Mouse (Mus musculus) hindbrain, postnatal 0 days (tissue): ENCODE measurements around the gene Epc2. TPM values are rescaled to one million over a fixed set of nuclear protein-coding genes. Genes with fewer than 3 reads are reported as not detected.
A peak's percentile ranks its signal among the peaks of the same experiment; 100 is the strongest.

Source experiments
- ATAC-seq: fragments of 200-750 bp; cut with Nextera tagmentation; 2 replicates; pipeline ENCODE4 v1.8.0; 2017; ENCODE audit warnings: mild to moderate bottlenecking, moderate TSS enrichment, moderate library complexity
- DNase-seq: peaks from one replicate; pipeline ENCODE4 v3.0.0-alpha.2; 2015; ENCODE audit warnings: low spot score
- H3K27ac ChIP-seq: fragments of 300-500 bp; sonication (generic); 2 replicates; pipeline ENCODE4 v1.5.1; 2014; ENCODE audit warnings: mild to moderate bottlenecking
- H3K27me3 ChIP-seq: fragments of 300-500 bp; sonication (generic); 2 replicates; pipeline ENCODE4 v1.6.1; 2014; ENCODE audit warnings: low read length, mixed read lengths; ENCODE audit not compliant: insufficient read depth
- H3K36me3 ChIP-seq: fragments of 300-500 bp; sonication (generic); 2 replicates; pipeline ENCODE4 v1.6.1; 2014; ENCODE audit warnings: low read length, mixed read lengths; ENCODE audit not compliant: insufficient read depth
- H3K4me1 ChIP-seq: fragments of 300-500 bp; sonication (generic); 2 replicates; pipeline ENCODE4 v1.6.1; 2014; ENCODE audit warnings: antibody characterized with exemption, low read length, mixed read lengths; ENCODE audit not compliant: insufficient read depth
- H3K4me2 ChIP-seq: fragments of 300-500 bp; sonication (generic); 2 replicates; pipeline ENCODE4 v1.6.1; 2014; ENCODE audit warnings: low read depth, mild to moderate bottlenecking, low read length, moderate library complexity, mixed read lengths
- H3K4me3 ChIP-seq: fragments of 300-500 bp; sonication (generic); 2 replicates; pipeline ENCODE4 v1.5.1; 2014; ENCODE audit warnings: low read length
- H3K9ac ChIP-seq: fragments of 300-500 bp; sonication (generic); replicated peaks from 2 replicates; pipeline ENCODE4 v1.6.1; 2014; ENCODE audit warnings: mild to moderate bottlenecking, low read length, moderate library complexity, mixed read lengths
- H3K9me3 ChIP-seq: fragments of 300-500 bp; sonication (generic); 2 replicates; pipeline ENCODE4 v1.6.1; 2016; ENCODE audit warnings: low read length, mixed read lengths
- CTCF ChIP-seq: IDR thresholded peaks from 2 replicates; pipeline ENCODE4 v1.5.1; 2016; ENCODE audit warnings: antibody characterized with exemption, control low read depth, low read depth
- WGBS: fragments of 180-500 bp; shearing (Covaris S2); extraction: QIAGEN DNeasy Blood & Tissue Kit; methylation state at CpG from one replicate; pipeline ENCODE4 v1.1.7; 2014; 5-methylcytosine and 5-hydroxymethylcytosine counted together
- polyA plus RNA-seq: library from polyadenylated mRNA; unstranded; fragments of >200 nt; fragmentation: Nextera tagmentation; extraction: Ambion mirVana; gene quantifications from 2 replicates; pipeline ENCODE4 v1.2.1, GENCODE M21; 2015
- total RNA-seq: library from RNA; depleted of rRNA; stranded (reverse); fragments of >200 nt; gene quantifications from 2 replicates; pipeline ENCODE4 v1.2.3, GENCODE M21; 2014; rRNA removed

Gene Epc2
- total and polyA plus RNA-seq, 2 experiments from 2014 or later: 7.8 to 28.6 TPM

DNA sequence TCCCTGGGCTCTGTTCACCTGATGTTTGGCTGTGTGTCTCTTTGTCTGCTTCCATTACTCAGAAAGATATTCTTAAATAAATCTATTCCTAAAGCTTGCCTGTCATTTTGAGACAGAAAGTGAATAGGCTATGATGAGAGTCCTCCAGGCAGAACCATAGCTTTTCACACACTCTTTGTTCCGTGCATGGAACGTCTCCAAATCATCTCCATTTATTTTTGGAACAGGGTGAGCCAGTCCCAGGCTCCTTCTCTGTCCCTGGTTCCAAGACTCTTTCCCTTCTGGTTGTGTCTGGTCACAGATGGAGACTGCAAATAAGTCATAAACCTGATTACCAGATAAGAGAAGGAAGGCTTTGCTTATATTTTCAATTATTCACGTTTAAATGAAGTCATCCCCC, 145.0 kb downstream of the Epc2 start:
- DNase-seq: no peak

DNA sequence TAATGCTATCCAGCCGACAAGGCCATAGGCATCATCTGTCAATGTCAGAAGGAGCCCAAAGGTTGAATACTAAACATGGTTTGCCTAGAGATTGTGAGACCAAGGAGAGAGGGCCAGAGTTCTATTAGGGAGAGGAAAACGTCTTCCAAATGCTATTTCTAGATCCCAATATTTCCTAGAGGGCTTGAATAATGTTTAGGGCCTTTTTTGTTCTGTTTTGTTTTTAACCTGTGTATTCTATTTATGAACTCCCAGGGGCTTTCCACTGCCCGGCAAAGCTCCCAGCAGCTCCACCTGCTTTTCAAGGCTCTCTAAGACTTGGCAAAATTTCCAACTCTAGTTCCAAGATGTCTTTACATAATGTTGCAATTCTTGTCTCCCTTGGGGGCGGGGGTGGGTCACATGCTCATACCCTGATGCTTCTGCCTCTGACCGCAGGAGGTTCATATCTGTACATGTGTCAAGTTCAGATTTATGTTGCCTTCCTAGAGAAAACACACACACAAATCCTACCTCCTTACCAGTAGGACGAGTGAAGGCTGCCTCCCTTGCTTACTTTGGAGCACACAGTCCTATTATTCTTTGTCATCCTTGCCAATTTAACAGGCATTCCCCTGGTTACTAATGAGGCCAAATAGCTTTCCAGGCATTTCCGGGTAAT, 148.9 kb downstream of the Epc2 start:
- WGBS: 33% methylated on average over 7 of the region's 7 CpGs
- no peak overlapping the region for H3K27ac ChIP-seq
- no peaks in the 10 kb centered on the region for H3K36me3 ChIP-seq
- no peaks in the 10 kb centered on the region for H3K9me3 ChIP-seq
- DNase-seq (peak; percentile 36), ATAC-seq (no peak)
- no peak overlapping the region for H3K4me3 ChIP-seq
- TF ChIP-seq CTCF: no peak
- no peak overlapping the region for H3K4me2 ChIP-seq
- no peaks in the 10 kb centered on the region for H3K27me3 ChIP-seq
- H3K4me1 ChIP-seq: peaks cover 8% of the 10 kb centered on the region; the same call in 1 of the 2 replicates
- no peak overlapping the region for H3K9ac ChIP-seq

More for the DNA sequence above, 145.0 kb downstream of the Epc2 start:
- no peak for ATAC-seq
- no peak overlapping the region for H3K9ac ChIP-seq
- no peaks in the 10 kb centered on the region for H3K36me3 ChIP-seq
- H3K4me2 ChIP-seq: no peak overlapping the region
- no peak overlapping the region for H3K27ac ChIP-seq
- no peak for TF ChIP-seq CTCF
- no peaks in the 10 kb centered on the region for H3K9me3 ChIP-seq
- H3K27me3 ChIP-seq: no peaks in the 10 kb centered on the region
- 70% methylated on average over 3 of the region's 3 CpGs for WGBS
- H3K4me3 ChIP-seq: no peak overlapping the region
- peaks cover 8% of the 10 kb centered on the region; the same call in 1 of the 2 replicates for H3K4me1 ChIP-seq

Other genes starting within 250 kb of the Epc2 start
- 262 and 290 TPM in 2 replicates for gene Kif5c, start 167.8 kb downstream of the Epc2 start, total RNA-seq
- gene Kif5c, start 167.8 kb downstream of the Epc2 start, polyA plus RNA-seq: 145 and 151 TPM in 2 replicates